In the genomic region with DNA sequence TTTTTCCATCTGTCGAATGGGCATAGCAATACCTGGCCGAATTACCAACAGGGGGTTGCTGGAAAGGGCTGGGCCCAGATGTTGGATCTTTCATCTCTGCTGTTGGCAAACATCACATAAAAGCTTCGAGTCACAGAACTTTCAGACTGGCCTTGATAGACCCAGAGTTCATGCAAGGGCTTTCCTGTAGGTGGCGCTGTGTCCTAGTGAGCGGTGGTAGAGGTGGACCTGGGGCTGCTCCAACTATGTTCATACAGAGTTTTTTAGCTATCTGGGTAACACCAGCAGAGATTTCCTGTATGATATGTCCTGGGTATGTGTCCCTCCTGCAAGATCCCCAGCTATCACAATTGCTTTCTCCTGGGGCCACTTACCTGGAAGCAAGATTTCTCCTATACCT, we compare ENCODE assay signal across 9 mouse cellular contexts. TPM values are rescaled to one million over a fixed set of nuclear protein-coding genes. Genes with fewer than 3 reads are reported as not detected.
DNase-seq lines count a peak whose midpoint lies in the region; ATAC-seq and TF ChIP-seq lines count a peak whose summit lies in the region.
"Had no signal": no experiment of that assay in that cellular context is flagged by ENCODE, and none has a peak within 500 bp of the region (broad histone marks: within the 10 kb centered on the region; RNA-seq: fewer than 3 reads in every experiment).

No protein-coding gene starts in this region.

- intact Hi-C loops in left cerebral cortex, postnatal 36 days (cut with DNase I), result loop anchor here (1.0 kb wide), 1 partner anchor 174 kb away; no protein-coding TSS in a partner anchor

- peak; percentile 81 for TF ChIP-seq CTCF in intestine, postnatal 0 days (IDR thresholded peaks at IDR 0.05; ENCODE audit: low read depth)
- peak; percentile 29 for TF ChIP-seq CTCF in olfactory bulb, adult 2 months (IDR thresholded peaks at IDR 0.05; ENCODE audit: insufficient read depth, low read depth, low read length)

- no peaks in the 10 kb centered on the region for H3K27me3 ChIP-seq in intestine, postnatal 0 days (replicated peaks; ENCODE audit: control insufficient read depth, insufficient read depth, low read length)
- no peaks in the 10 kb centered on the region for H3K27me3 ChIP-seq in intestine, embryonic 15.5 days (replicated peaks)
- H3K27me3 ChIP-seq in hindbrain, embryonic 15.5 days, result no peaks in the 10 kb centered on the region
- H3K27me3 ChIP-seq: stomach, embryonic 15.5 days had no signal

- H3K9ac ChIP-seq in intestine, postnatal 0 days (ENCODE audit: low read depth, low read length), result no peak overlapping the region
- no peak overlapping the region for H3K9ac ChIP-seq in intestine, embryonic 15.5 days
- no peak overlapping the region for H3K9ac ChIP-seq in hindbrain, embryonic 15.5 days
- H3K9ac ChIP-seq: stomach, embryonic 15.5 days had no signal

- H3K4me1 ChIP-seq in intestine, postnatal 0 days (replicated peaks; ENCODE audit: control insufficient read depth, insufficient read depth, low read length), result no peaks in the 10 kb centered on the region
- no peaks in the 10 kb centered on the region for H3K4me1 ChIP-seq in intestine, embryonic 15.5 days (replicated peaks)
- H3K4me1 ChIP-seq in hindbrain, embryonic 15.5 days (replicated peaks), result no peaks in the 10 kb centered on the region
- peaks cover 16% of the 10 kb centered on the region for H3K4me1 ChIP-seq in olfactory bulb, adult 2 months (ENCODE audit: control insufficient read depth, insufficient read depth, low read length)
- H3K4me1 ChIP-seq: stomach, embryonic 15.5 days had no signal

- no peak overlapping the region for H3K27ac ChIP-seq in intestine, postnatal 0 days (ENCODE audit: low read depth, low read length)
- H3K27ac ChIP-seq in intestine, embryonic 15.5 days, result no peak overlapping the region
- no peak overlapping the region for H3K27ac ChIP-seq in hindbrain, embryonic 15.5 days (replicated peaks)
- no peak overlapping the region for H3K27ac ChIP-seq in olfactory bulb, adult 2 months (ENCODE audit: insufficient read depth, low read depth, low read length)
- H3K27ac ChIP-seq: stomach, embryonic 15.5 days had no signal

- peak; percentile 75 for DNase-seq in adrenal gland, adult 2 months
- DNase-seq in embryo, embryonic 10 days (ENCODE audit: low spot score), result peak; percentile 84
- peak; percentile 78 to 81 for DNase-seq in left cerebral cortex, postnatal 36 days (ENCODE audit: low spot score in 2 of 2)
- peak; percentile 43 for DNase-seq in testis, postnatal 14 days (ENCODE audit: low spot score)

- no peak overlapping the region for H3K4me3 ChIP-seq in intestine, postnatal 0 days (ENCODE audit: low read depth, low read length)
- H3K4me3 ChIP-seq in intestine, embryonic 15.5 days (replicated peaks), result no peak overlapping the region
- no peak overlapping the region for H3K4me3 ChIP-seq in hindbrain, embryonic 15.5 days
- H3K4me3 ChIP-seq in olfactory bulb, adult 2 months (ENCODE audit: insufficient read depth, low read depth, low read length), result no peak overlapping the region
- H3K4me3 ChIP-seq: stomach, embryonic 15.5 days had no signal

- WGBS in intestine, postnatal 0 days, result 15% methylated on average over 5 of the region's 5 CpGs
- 14% methylated on average over 5 of the region's 5 CpGs for WGBS in intestine, embryonic 15.5 days
- 14% methylated on average over 5 of the region's 5 CpGs for WGBS in hindbrain, embryonic 15.5 days
- 5% methylated on average over 5 of the region's 5 CpGs for WGBS in olfactory bulb, adult 2 months

- no peak for TF ChIP-seq POLR2A in olfactory bulb, adult 2 months (IDR thresholded peaks at IDR 0.05; ENCODE audit: insufficient read depth, low read depth, low read length)

- no peaks in the 10 kb centered on the region for H3K9me3 ChIP-seq in intestine, postnatal 0 days (ENCODE audit: control insufficient read depth)
- H3K9me3 ChIP-seq in intestine, embryonic 15.5 days, result no peaks in the 10 kb centered on the region
- no peaks in the 10 kb centered on the region for H3K9me3 ChIP-seq in hindbrain, embryonic 15.5 days
- H3K9me3 ChIP-seq: stomach, embryonic 15.5 days had no signal

- no peaks in the 10 kb centered on the region for H3K36me3 ChIP-seq in intestine, postnatal 0 days (ENCODE audit: control insufficient read depth, insufficient read depth)
- H3K36me3 ChIP-seq in intestine, embryonic 15.5 days, result no peaks in the 10 kb centered on the region
- no peaks in the 10 kb centered on the region for H3K36me3 ChIP-seq in hindbrain, embryonic 15.5 days
- H3K36me3 ChIP-seq: stomach, embryonic 15.5 days had no signal

- ATAC-seq in intestine, postnatal 0 days, result no peak
- no peak for ATAC-seq in intestine, embryonic 15.5 days
- ATAC-seq in hindbrain, embryonic 15.5 days (ENCODE audit: low FRiP score, low read depth), result peak; percentile 68; the same call in 1 of the 2 replicates

- no peak overlapping the region for H3K4me2 ChIP-seq in intestine, postnatal 0 days (replicated peaks; ENCODE audit: low read depth)
- H3K4me2 ChIP-seq in intestine, embryonic 15.5 days (replicated peaks), result no peak overlapping the region
- H3K4me2 ChIP-seq in hindbrain, embryonic 15.5 days, result no peak overlapping the region
- H3K4me2 ChIP-seq: stomach, embryonic 15.5 days had no signal

RNA-seq across cellular contexts. Expression of a gene that starts 30.8 kb away (rescaled TPM):
- polyA plus RNA-seq in intestine, postnatal 0 days (2015; fragmentation: Nextera tagmentation; extraction: Ambion mirVana), result 33.4 and 35.4 TPM in 2 replicates
- 43.6 and 48.2 TPM in 2 replicates for polyA plus RNA-seq in intestine, embryonic 15.5 days (2015; fragmentation: Nextera tagmentation; extraction: Ambion mirVana)
- total RNA-seq in adrenal gland, adult 2 months (2021), result 10 to 100 TPM; 47.2 to 54.9 TPM
- polyA plus RNA-seq in adrenal gland, adult 2 months (2012; rRNA removed), result 4.5 and 4.6 TPM in 2 replicates
- polyA plus RNA-seq in hindbrain, embryonic 15.5 days (2015; fragmentation: Nextera tagmentation; extraction: Ambion mirVana), result 187 and 188 TPM in 2 replicates
- total RNA-seq in left cerebral cortex, postnatal 36 days (2021), result 10 to 100 TPM; 46.4 to 49.9 TPM
- not detected in 2 replicates for polyA plus RNA-seq in olfactory bulb, adult 2 months (2012; ENCODE audit: insufficient read depth, insufficient read length, low replicate concordance, missing spikeins)

RNA-seq across cellular contexts. Expression of a gene that starts 43.5 kb away (rescaled TPM):
- 41.0 and 41.4 TPM in 2 replicates for polyA plus RNA-seq in intestine, postnatal 0 days (2015; fragmentation: Nextera tagmentation; extraction: Ambion mirVana)
- polyA plus RNA-seq in intestine, embryonic 15.5 days (2015; fragmentation: Nextera tagmentation; extraction: Ambion mirVana), result 47.9 and 50.0 TPM in 2 replicates
- 100 to 1,000 TPM; 101 to 180 TPM for total RNA-seq in adrenal gland, adult 2 months (2021)
- polyA plus RNA-seq in adrenal gland, adult 2 months (2012; rRNA removed), result 46.7 and 86.7 TPM in 2 replicates
- polyA plus RNA-seq in hindbrain, embryonic 15.5 days (2015; fragmentation: Nextera tagmentation; extraction: Ambion mirVana), result 197 and 203 TPM in 2 replicates
- 100 to 1,000 TPM; 883 to 922 TPM for total RNA-seq in left cerebral cortex, postnatal 36 days (2021)
- 297 and 604 TPM in 2 replicates for polyA plus RNA-seq in olfactory bulb, adult 2 months (2012; ENCODE audit: insufficient read depth, insufficient read length, low replicate concordance, missing spikeins)
